Mouse (Mus musculus) olfactory bulb, adult 2 months (tissue): ENCODE measurements around the gene B4galnt1.

ENCODE experiments used
- CTCF ChIP-seq: fragments of 200-500 bp; IDR thresholded peaks from 2 replicates; pipeline ENCODE4 v1.5.1; 2012; ENCODE audit warnings: low read depth, mild to moderate bottlenecking, low read length, moderate library complexity; ENCODE audit not compliant: insufficient read depth
- POLR2A ChIP-seq: fragments of 200-500 bp; IDR thresholded peaks from 2 replicates; pipeline ENCODE4 v1.6.1; 2012; ENCODE audit warnings: mild to moderate bottlenecking, low read depth, low read length, moderate library complexity; ENCODE audit not compliant: insufficient read depth

- TF ChIP-seq CTCF (no peak), POLR2A (no peak)
These were observed 51.4 kb downstream of the B4galnt1 start for GRCm38 (mm10) chr10:127216456-127216855.
